Mouse (Mus musculus): ENCODE data around the gene Ahnak. TPM values are rescaled to one million over a fixed set of nuclear protein-coding genes. Genes with fewer than 3 reads are reported as not detected.
"Not testable (repeated sequence)": the region's sequence is repeated elsewhere in the genome, so short reads cannot be mapped to it uniquely, and the experiment has no call there.

The Ahnak gene
- polyA plus RNA-seq, 1 experiment, result 8.0 TPM

DNA sequence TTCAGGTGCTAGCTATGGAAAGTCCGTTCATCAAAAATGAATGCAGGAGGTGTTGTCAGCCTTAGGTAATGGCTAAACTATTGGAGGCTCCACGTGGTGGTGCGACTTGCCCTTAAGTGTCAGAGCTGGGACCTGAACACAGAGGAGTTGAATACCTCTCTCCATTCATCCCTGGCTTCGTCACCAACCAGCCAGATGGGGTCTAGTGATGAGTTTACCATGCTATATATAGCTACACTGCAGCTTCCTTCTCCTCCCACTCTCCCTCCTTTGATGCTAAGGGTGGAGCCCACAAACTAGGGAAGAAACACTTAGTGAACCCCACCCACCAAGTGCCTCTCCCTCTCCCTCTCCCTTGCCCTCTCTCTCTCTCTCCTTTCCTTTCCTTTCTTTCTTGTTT, 55.2 kb downstream of the Ahnak start:
- Histone ChIP-seq H3K27ac (ENCODE audit: insufficient read depth, low read length) (no peak overlapping the region), H3K36me3 (ENCODE audit: control insufficient read depth, insufficient read depth, low read length) (no peaks in the 10 kb centered on the region), H3K27me3 (ENCODE audit: control insufficient read depth, insufficient read depth, low read length) (no peaks in the 10 kb centered on the region), H3K4me1 (ENCODE audit: control insufficient read depth, insufficient read depth, insufficient read length) (peaks cover 18% of the 10 kb centered on the region; the same call in 1 of the 2 replicates), H3K4me3 (ENCODE audit: extremely low read depth, insufficient read depth, insufficient read length) (no peak overlapping the region)
- TF ChIP-seq CTCF (IDR thresholded peaks at IDR 0.05; ENCODE audit: extremely low read depth, insufficient read depth, insufficient read length, insufficient replicate concordance) (no peak), POLR2A (IDR thresholded peaks at IDR 0.05; ENCODE audit: low read depth, low read length) (no peak)
- WGBS, result 54% methylated on average over 4 of the region's 4 CpGs
- DNase-seq (ENCODE audit: low read depth in 1 of 2, low spot score in 2 of 2), result no peak

DNA sequence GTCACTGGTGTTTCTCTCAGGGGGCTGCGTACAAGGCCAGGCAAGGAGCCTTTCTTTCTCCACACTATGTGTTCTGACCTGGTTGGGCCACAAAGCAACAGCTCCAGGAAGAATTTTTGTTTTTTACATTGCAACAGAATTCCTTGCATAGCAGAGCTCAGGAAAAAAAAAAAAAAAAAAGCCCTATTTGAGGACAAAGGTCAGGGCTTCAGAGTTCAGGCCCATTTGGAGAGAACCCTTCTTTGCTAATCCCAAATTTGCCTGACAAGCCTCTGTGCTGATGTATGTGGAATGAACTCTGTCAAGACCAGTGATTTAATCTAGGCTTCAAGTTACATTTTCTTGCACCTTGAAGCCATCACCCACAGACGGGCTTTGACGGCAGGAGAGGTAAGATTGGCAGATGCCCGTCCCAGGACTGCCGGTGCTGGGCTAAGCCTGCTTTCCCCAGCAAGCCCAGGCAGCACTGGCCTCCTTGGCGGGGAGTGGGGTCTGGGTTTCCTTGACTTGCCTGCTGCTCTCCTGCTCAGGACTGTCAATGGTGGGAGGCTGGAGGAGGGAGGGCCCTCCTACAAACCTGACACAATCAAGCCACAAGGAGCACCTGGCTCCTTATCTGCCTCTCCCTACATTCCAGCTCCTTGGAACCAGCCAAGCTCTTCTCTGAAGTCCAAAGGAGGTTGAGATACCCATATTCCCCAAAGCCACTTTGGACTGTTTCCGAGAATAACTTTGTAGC, 58.3 kb downstream of the Ahnak start:
- Histone ChIP-seq H3K27me3 (ENCODE audit: control insufficient read depth, insufficient read depth, low read length) (no peaks in the 10 kb centered on the region), H3K4me3 (ENCODE audit: extremely low read depth, insufficient read depth, insufficient read length) (no peak overlapping the region), H3K36me3 (ENCODE audit: control insufficient read depth, insufficient read depth, low read length) (no peaks in the 10 kb centered on the region), H3K27ac (ENCODE audit: insufficient read depth, low read length) (no peak overlapping the region), H3K4me1 (ENCODE audit: control insufficient read depth, insufficient read depth, insufficient read length) (peaks cover 8% of the 10 kb centered on the region; the same call in 1 of the 2 replicates)
- 91% methylated on average over 7 of the region's 7 CpGs for WGBS
- DNase-seq (ENCODE audit: low read depth in 1 of 2, low spot score in 2 of 2), result no peak
- TF ChIP-seq POLR2A (IDR thresholded peaks at IDR 0.05; ENCODE audit: low read depth, low read length) (no peak), CTCF (IDR thresholded peaks at IDR 0.05; ENCODE audit: extremely low read depth, insufficient read depth, insufficient read length, insufficient replicate concordance) (no peak)

DNA sequence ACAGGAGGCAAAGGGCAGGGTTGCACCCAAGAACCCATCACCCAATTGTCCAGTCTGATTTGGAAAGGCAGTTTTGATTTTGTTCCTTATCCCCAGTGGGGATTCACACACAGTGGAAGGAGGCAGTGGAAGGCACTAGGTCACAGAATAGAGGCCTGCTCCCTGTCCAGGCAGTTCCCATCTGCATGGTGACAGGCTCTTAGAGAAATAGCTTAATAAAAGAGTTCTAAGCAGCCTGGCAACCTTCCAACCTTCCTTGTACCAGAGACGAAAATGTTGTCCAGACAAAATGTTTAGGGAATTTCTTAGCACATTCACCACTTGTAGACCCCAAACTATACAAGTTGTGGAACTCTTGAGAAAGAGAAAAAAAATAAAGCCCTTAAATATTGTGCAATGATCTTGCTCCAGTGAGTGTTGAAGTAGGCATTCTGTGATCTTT, 58.9 kb downstream of the Ahnak start:
- DNase-seq (ENCODE audit: low read depth in 1 of 2, low spot score in 2 of 2), result no peak
- H3K27ac ChIP-seq (ENCODE audit: insufficient read depth, low read length), result no peak overlapping the region
- WGBS, result 83% methylated on average over 1 of the region's 1 CpGs

DNA sequence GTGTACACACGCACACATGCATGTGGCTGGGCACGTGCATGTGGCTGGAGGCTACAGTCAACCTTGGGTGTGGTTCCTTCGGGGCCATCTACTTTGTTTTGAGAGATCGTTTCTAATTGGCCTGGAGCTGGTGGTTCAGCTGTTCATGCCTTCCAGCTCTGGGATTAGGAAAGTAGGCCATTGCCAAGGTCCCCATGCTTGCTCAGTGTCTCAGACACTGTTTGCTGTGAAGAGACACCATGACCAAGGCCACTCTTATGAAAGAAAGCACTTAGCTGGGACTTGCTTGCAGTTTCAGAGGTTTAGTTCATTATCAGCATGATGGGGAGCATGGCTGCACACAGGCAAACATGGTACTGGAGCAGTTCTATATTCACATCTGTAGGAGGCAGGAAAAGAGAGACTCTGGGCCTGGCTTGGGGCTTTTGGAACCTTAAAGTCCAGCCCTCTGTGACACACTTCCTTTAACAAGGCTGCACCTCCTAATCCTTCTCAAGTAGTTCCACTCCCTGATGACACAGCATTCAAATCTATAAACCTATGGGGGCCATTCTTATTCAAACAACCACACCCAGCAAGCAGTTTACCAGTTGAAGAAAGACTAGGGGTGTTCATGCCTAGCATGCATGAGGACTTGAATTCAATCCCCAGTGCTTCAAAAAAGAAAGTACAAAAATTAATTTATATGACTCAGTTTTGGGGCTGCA, 60.0 kb downstream of the Ahnak start:
- Histone ChIP-seq H3K4me1 (ENCODE audit: control insufficient read depth, insufficient read depth, insufficient read length) (peaks cover 14% of the 10 kb centered on the region; the same call in 1 of the 2 replicates), H3K36me3 (ENCODE audit: control insufficient read depth, insufficient read depth, low read length) (no peaks in the 10 kb centered on the region), H3K4me3 (ENCODE audit: extremely low read depth, insufficient read depth, insufficient read length) (no peak overlapping the region), H3K27me3 (ENCODE audit: control insufficient read depth, insufficient read depth, low read length) (no peaks in the 10 kb centered on the region), H3K27ac (ENCODE audit: insufficient read depth, low read length) (no peak overlapping the region)
- 95% methylated on average over 4 of the region's 4 CpGs for WGBS
- DNase-seq (ENCODE audit: low read depth in 1 of 2, low spot score in 2 of 2), result no peak
- TF ChIP-seq CTCF (IDR thresholded peaks at IDR 0.05; ENCODE audit: extremely low read depth, insufficient read depth, insufficient read length, insufficient replicate concordance) (no peak), POLR2A (IDR thresholded peaks at IDR 0.05; ENCODE audit: low read depth, low read length) (no peak)

More for the DNA sequence above, 58.9 kb downstream of the Ahnak start:
- no peak for TF ChIP-seq POLR2A (IDR thresholded peaks at IDR 0.05; ENCODE audit: low read depth, low read length)
- no peak for TF ChIP-seq CTCF (IDR thresholded peaks at IDR 0.05; ENCODE audit: extremely low read depth, insufficient read depth, insufficient read length, insufficient replicate concordance)
- Histone ChIP-seq H3K27me3 (ENCODE audit: control insufficient read depth, insufficient read depth, low read length) (no peaks in the 10 kb centered on the region), H3K4me1 (ENCODE audit: control insufficient read depth, insufficient read depth, insufficient read length) (peaks cover 9% of the 10 kb centered on the region; the same call in 1 of the 2 replicates), H3K36me3 (ENCODE audit: control insufficient read depth, insufficient read depth, low read length) (no peaks in the 10 kb centered on the region), H3K4me3 (ENCODE audit: extremely low read depth, insufficient read depth, insufficient read length) (no peak overlapping the region)

DNA sequence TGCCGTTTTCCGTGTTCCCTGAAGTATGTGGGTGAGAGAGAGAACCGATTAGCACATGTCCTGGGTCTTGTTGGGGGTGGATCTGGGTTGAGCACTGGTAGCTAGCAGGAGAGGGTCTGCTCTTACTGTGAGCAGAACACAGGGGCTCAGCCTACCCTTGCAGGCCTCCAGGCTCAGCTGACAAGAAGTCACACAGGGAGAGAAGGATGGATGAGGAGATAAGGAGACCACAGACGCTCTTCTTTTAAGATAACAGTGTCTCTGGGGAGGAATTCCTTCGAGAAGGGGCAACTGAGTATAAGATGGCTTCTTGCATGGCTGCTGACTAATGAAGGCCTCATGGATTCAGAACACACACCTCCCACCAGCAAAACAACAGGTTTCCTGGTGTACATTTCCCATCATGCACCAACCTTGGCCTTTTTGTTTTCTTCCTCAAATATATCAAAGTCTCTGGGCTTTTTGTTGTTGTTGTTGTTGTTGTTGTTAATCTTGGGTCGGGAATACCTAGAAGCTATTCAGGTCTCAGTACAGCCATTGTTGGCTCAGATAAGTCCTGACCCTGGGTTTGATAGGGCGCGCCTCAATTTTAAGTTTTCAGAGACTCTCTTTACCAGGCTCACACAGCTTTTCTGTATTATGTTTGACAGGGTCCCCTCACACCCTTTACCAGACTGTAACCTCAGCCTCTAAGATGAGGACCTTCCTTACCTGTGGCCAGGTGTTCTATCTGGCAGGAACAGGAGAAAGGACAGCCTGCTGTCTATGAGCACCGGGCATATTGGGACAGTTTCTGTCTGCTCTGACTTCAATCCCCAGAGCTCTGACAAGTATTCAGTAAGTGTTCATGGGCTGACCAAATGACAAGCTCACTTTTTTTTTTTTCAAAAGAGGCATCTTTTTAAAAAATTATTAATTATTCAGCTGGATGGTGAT, 61.5 kb downstream of the Ahnak start:
- H3K4me3 ChIP-seq (ENCODE audit: extremely low read depth, insufficient read depth, insufficient read length), result no peak overlapping the region
- peaks cover 8% of the 10 kb centered on the region; the same call in 1 of the 2 replicates for H3K4me1 ChIP-seq (ENCODE audit: control insufficient read depth, insufficient read depth, insufficient read length)
- no peaks in the 10 kb centered on the region for H3K27me3 ChIP-seq (ENCODE audit: control insufficient read depth, insufficient read depth, low read length)
- H3K36me3 ChIP-seq (ENCODE audit: control insufficient read depth, insufficient read depth, low read length), result no peaks in the 10 kb centered on the region
- TF ChIP-seq POLR2A (IDR thresholded peaks at IDR 0.05; ENCODE audit: low read depth, low read length) (no peak), CTCF (IDR thresholded peaks at IDR 0.05; ENCODE audit: extremely low read depth, insufficient read depth, insufficient read length, insufficient replicate concordance) (no peak)
- 80% methylated on average over 9 of the region's 9 CpGs for WGBS
- DNase-seq (ENCODE audit: low read depth in 1 of 2, low spot score in 2 of 2), result no peak
- no peak overlapping the region for H3K27ac ChIP-seq (ENCODE audit: insufficient read depth, low read length)

DNA sequence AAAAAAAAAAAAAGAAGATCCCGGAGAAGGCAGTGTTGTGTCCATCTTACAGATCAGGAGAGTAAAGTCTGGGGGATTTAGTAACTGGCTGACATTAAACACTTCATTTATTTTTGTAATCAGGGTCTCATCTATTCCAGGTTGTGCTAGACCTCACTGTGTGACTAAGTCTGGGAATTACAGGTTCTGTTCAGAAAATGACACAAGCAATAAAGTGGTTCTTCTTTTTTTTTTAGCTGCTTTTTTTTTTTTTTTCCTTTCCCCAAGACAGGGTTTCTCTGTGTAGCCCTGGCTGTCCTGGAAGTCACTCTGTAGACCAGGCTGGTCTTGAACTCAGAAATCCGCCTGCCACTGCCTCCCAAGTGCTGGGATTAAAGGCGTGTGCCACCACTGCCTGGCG, 62.9 kb downstream of the Ahnak start:
- not testable (repeated sequence) for DNase-seq (ENCODE audit: low read depth in 1 of 2, low spot score in 2 of 2); H3K27ac ChIP-seq (ENCODE audit: insufficient read depth, low read length); H3K4me1 ChIP-seq (ENCODE audit: control insufficient read depth, insufficient read depth, insufficient read length); H3K27me3 ChIP-seq (ENCODE audit: control insufficient read depth, insufficient read depth, low read length); H3K36me3 ChIP-seq (ENCODE audit: control insufficient read depth, insufficient read depth, low read length); H3K4me3 ChIP-seq (ENCODE audit: extremely low read depth, insufficient read depth, insufficient read length)
- 92% methylated on average over 4 of the region's 4 CpGs for WGBS
